Mouse (Mus musculus) midbrain, embryonic 14.5 days (tissue): ENCODE measurements around the gene Gbgt1. TPM values are rescaled to one million over a fixed set of nuclear protein-coding genes. Genes with fewer than 3 reads are reported as not detected.
A peak's percentile ranks its signal among the peaks of the same experiment; 100 is the strongest.
"Not testable (repeated sequence)": the region's sequence is repeated elsewhere in the genome, so short reads cannot be mapped to it uniquely, and the experiment has no call there.

Experiments used
- ATAC-seq: fragments of 200-750 bp; cut with Nextera tagmentation; 2 replicates; pipeline ENCODE4 v1.8.0; 2017; ENCODE audit warnings: moderate number of reproducible peaks, moderate library complexity; ENCODE audit not compliant: low FRiP score, low TSS enrichment
- DNase-seq: peaks from one replicate; pipeline ENCODE4 v3.0.0-alpha.2; 2015
- H3K27ac ChIP-seq: fragments of 300-500 bp; sonication (generic); replicated peaks from 2 replicates; pipeline ENCODE4 v1.5.1; 2014; ENCODE audit warnings: mild to moderate bottlenecking, low read depth, low read length, moderate library complexity
- H3K27me3 ChIP-seq: fragments of 300-500 bp; sonication (generic); 2 replicates; pipeline ENCODE4 v1.6.1; 2014; ENCODE audit warnings: low read length, control low read depth, mixed read lengths; ENCODE audit not compliant: control insufficient read depth, insufficient read depth
- H3K36me3 ChIP-seq: fragments of 300-500 bp; sonication (generic); 2 replicates; pipeline ENCODE4 v1.6.1; 2014; ENCODE audit warnings: low read length, control low read depth; ENCODE audit not compliant: control insufficient read depth, insufficient read depth
- H3K4me1 ChIP-seq: fragments of 300-500 bp; sonication (generic); 2 replicates; pipeline ENCODE4 v1.6.1; 2014; ENCODE audit warnings: mild to moderate bottlenecking, antibody characterized with exemption, low read length, control low read depth; ENCODE audit not compliant: control insufficient read depth, insufficient read depth
- H3K4me2 ChIP-seq: fragments of 300-500 bp; sonication (generic); 2 replicates; pipeline ENCODE4 v1.6.1; 2014; ENCODE audit warnings: mild to moderate bottlenecking, low read length, moderate library complexity
- H3K4me3 ChIP-seq: fragments of 300-500 bp; sonication (generic); replicated peaks from 2 replicates; pipeline ENCODE4 v1.5.1; 2014; ENCODE audit warnings: low read depth, low read length
- H3K9ac ChIP-seq: fragments of 300-500 bp; sonication (generic); replicated peaks from 2 replicates; pipeline ENCODE4 v1.6.1; 2014; ENCODE audit warnings: mild to moderate bottlenecking, low read length, moderate library complexity
- H3K9me3 ChIP-seq: fragments of 300-500 bp; sonication (generic); 2 replicates; pipeline ENCODE4 v1.6.1; 2016; ENCODE audit warnings: low read length, control low read depth, mixed read lengths; ENCODE audit not compliant: control insufficient read depth
- WGBS: fragments of 180-500 bp; shearing (Covaris S2); extraction: QIAGEN DNeasy Blood & Tissue Kit; methylation state at CpG from one replicate; pipeline ENCODE4 v1.1.7; 2014; 5-methylcytosine and 5-hydroxymethylcytosine counted together
- polyA plus RNA-seq: library from polyadenylated mRNA; unstranded; fragments of >200 nt; fragmentation: Nextera tagmentation; extraction: Ambion mirVana; gene quantifications from 2 replicates; pipeline ENCODE4 v1.2.1, GENCODE M21; 2014

The Gbgt1 gene
- polyA plus RNA-seq, 1 experiment from 2014 or later, result 1.3 TPM

DNA sequence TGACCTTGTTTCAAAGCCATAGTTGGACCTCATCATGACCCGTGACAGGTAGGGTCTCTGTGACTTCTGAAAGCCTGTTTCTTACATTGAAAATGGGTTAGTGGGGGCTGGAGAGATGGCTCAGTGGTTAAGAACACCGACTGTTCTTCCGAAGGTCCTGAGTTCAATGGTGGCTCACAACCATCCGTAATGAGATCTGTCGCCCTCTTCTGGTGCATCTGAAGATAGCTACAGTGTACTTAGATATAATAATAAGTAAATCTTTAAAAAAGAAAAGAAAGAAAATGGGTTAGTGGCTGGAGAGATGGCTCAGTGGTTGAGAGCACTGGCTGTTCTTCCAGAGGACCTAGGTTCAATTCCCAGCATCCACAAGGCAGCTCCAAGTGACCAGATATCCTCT is 14.9 kb downstream of the Gbgt1 start:
- not testable (repeated sequence) for H3K9ac ChIP-seq, H3K27me3 ChIP-seq, DNase-seq, H3K4me3 ChIP-seq, H3K27ac ChIP-seq, ATAC-seq, H3K36me3 ChIP-seq, H3K9me3 ChIP-seq, H3K4me2 ChIP-seq
- WGBS, result 52% methylated on average over 5 of the region's 5 CpGs
- peaks cover 20% of the 10 kb centered on the region for H3K4me1 ChIP-seq

DNA sequence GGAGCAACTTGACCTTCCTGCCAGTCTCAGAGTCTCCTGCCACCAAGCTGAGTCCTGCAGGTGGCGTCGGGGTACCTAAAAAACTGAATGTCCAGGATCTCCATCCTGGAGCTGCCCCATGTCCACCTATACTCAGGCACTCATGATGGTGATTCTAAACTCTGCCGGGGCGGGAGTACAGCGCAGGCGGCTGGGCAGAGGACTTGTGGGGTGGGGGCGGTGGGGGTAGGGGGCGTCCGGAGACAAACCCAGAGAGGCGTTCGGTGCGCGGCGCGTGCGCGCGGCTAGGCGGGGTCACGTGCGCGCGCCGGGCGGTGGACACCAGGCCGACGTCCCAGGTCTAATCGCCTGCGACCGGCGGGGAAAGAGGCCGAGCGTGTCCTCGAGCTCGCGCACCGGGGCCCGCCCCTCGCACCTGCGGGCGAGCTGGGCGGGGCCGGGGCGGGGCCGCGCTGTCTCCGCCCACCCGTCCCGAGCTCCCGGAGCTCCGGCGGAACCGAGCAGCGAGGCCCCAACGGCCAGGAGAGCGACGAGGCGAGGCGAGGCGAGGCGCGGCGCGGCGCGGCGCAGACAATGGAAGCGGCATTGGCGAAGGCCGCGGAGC is 16.2 kb downstream of the Gbgt1 start, which contains the start of gene Ralgds:
Gene Ralgds (plus strand): TSS at position 328 of the 604 bp plus-strand sequence.
- peak; percentile 72 for ATAC-seq
- peaks cover 28% of the 10 kb centered on the region for H3K4me1 ChIP-seq
- peak within 1 kb of the TSS; percentile 92 for H3K27ac ChIP-seq
- H3K9ac ChIP-seq, result peak within 1 kb of the TSS; percentile 97
- no peaks in the 10 kb centered on the region for H3K27me3 ChIP-seq
- no peaks in the 10 kb centered on the region for H3K9me3 ChIP-seq
- H3K4me2 ChIP-seq, result peak within 1 kb of the TSS; percentile 85
- peak within 1 kb of the TSS; percentile 92 for H3K4me3 ChIP-seq
- peak; percentile 87 for DNase-seq
- H3K36me3 ChIP-seq, result peaks cover 8% of the 10 kb centered on the region
- under 1% methylated on average over 55 of the region's 71 CpGs for WGBS

DNA sequence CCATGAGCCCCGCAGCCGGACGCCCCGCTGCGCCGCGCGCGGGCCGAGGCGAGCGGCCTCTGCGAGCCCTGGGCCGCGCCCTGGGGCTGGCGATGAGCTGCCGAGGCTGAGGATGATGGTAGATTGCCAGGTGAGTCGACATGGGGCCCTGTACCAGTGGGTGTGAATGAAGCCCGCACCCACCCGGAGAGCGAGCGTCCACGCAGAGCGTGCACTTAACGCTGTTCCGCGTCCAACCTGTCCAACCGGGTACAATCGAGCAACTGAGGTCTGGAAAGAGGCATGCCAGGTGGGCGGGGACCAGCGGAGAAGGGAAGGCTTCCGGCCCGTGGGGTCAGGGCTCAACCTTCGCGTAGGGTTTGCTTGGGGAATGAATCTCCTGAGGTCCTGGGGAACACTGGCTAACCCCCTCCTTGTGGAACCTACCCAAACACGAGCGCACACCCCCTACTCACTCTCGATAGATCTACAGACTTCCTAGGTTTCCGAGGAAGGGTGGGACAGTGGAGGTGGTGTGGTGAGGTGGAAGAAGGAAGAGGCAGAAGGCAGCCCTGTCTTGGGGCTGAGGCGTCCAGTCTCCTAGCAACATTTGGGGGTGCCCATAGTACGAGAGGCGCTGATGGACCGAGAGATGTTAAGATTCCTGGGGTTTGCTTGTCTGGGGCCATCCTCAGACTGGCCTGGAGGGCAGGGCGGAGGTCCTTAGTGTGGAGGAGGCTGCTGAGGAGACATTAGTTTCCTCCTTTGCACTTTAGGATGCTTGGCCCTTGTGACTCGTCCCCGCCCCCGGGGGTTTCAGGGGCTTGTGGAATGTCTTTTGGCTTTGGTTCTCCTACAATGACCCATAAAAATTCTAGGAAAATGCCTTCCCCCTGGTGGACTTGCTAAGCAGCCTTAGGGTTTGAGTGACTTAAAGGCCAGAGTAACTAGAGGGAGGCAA is 17.0 kb downstream of the Gbgt1 start:
- ATAC-seq, result peak; percentile 35; the same call in 1 of the 2 replicates
- peak overlapping the region; percentile 92 for H3K27ac ChIP-seq
- H3K4me2 ChIP-seq, result peak overlapping the region; percentile 85
- H3K27me3 ChIP-seq, result no peaks in the 10 kb centered on the region
- WGBS, result 5% methylated on average over 47 of the region's 47 CpGs
- H3K4me3 ChIP-seq, result peak overlapping the region; percentile 92
- H3K4me1 ChIP-seq, result peaks cover 36% of the 10 kb centered on the region
- H3K9me3 ChIP-seq, result no peaks in the 10 kb centered on the region
- peak overlapping the region; percentile 97 for H3K9ac ChIP-seq
- peaks cover 8% of the 10 kb centered on the region for H3K36me3 ChIP-seq
- DNase-seq, result peak; percentile 68

DNA sequence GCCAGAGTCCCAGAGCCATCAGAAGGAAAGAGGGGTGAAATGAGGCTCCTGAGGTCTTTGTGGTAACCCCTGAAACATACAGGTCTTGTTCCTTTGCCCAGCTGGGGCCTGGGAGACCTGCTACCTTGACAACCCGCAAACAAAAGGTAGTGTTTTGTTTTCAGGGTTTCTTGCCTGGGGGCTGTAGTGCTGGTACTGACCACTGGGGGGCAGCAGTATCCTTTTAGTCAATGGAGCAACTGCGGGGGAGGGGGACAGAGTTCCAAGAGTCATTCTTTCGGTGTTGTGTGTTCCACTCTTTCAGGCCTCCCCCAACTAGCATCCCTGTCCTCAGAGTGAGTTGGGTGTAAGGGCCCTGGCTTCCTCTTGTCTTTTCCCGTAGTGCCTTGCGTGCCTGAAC is 17.8 kb downstream of the Gbgt1 start:
- H3K9me3 ChIP-seq, result no peaks in the 10 kb centered on the region
- H3K9ac ChIP-seq, result peak overlapping the region; percentile 97
- WGBS, result 22% methylated on average over 5 of the region's 5 CpGs
- H3K4me1 ChIP-seq, result peaks cover 39% of the 10 kb centered on the region
- peak overlapping the region; percentile 92 for H3K4me3 ChIP-seq
- peak; percentile 92 for DNase-seq
- no peak; the same call in 1 of the 2 replicates for ATAC-seq
- peak overlapping the region; percentile 85 for H3K4me2 ChIP-seq
- H3K27ac ChIP-seq, result peak overlapping the region; percentile 92
- peaks cover 8% of the 10 kb centered on the region for H3K36me3 ChIP-seq
- no peaks in the 10 kb centered on the region for H3K27me3 ChIP-seq

DNA sequence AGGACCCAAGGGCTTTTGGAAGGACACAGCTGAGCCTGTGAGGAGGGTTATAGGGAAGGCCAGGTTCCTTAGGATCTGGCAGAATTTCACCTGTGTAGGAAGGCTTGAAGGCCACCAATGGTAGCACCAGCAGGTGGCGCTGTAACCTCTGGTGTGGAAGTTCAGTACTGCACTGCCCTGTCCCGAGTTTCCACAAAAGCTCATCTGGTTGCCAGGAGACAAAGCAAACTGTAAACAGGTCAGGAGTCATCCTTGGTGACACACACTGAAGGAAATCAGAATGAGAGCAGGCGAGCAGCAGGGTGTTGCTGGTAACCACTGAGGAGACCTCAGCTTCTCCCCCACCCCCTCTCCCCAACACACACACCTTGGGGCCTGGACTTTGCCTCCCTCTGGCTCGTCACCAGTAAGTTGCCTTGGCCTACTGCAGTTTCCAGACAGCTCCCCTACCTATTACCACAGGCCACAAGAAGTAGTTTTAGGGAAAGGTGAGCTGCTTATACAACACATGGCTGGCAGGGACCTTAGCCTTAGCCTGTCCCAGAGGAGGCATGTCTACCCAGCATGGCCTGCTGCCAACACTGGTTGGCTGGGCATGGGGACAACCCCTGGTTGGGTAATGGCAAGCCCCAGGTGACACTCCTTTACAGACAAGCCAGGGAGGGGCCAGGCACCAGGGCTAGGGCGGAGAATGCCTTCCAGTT is 20.7 kb downstream of the Gbgt1 start:
- H3K36me3 ChIP-seq, result peaks cover 18% of the 10 kb centered on the region
- H3K27ac ChIP-seq, result peak overlapping the region; percentile 50; the same call in 1 of the 2 replicates
- ATAC-seq, result no peak
- H3K27me3 ChIP-seq, result no peaks in the 10 kb centered on the region
- H3K4me3 ChIP-seq, result no peak overlapping the region
- DNase-seq, result peak; percentile 75
- H3K4me1 ChIP-seq, result peaks cover 42% of the 10 kb centered on the region
- peak overlapping the region; percentile 32; the same call in 1 of the 2 replicates for H3K4me2 ChIP-seq
- no peaks in the 10 kb centered on the region for H3K9me3 ChIP-seq
- no peak overlapping the region for H3K9ac ChIP-seq
- 45% methylated on average over 5 of the region's 5 CpGs for WGBS

DNA sequence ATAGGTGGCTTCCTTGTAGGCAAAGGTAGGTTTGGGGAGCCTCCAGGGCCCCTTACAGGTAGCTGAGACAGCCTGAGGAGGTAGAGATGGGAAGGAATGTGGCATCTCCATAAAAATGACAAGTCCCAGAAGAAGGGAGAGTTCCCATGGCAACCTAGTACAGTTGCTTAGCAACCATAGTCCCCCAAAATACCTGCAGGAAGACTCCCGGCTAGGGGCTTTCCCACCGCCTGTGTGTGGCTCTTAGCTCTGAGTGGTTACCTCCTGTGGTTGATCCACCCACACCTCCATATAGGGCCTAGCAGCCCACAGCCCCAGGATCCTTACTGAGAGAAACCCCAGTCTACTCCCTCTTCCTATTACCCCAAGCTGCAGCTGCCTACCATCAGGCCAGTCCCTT is 21.5 kb downstream of the Gbgt1 start:
- H3K4me2 ChIP-seq, result peak overlapping the region; percentile 32
- WGBS, result 10% methylated on average over 2 of the region's 2 CpGs
- DNase-seq (peak; percentile 71), ATAC-seq (no peak)
- no peaks in the 10 kb centered on the region for H3K27me3 ChIP-seq
- H3K9me3 ChIP-seq, result no peaks in the 10 kb centered on the region
- peaks cover 22% of the 10 kb centered on the region for H3K36me3 ChIP-seq
- peak overlapping the region; percentile 50 for H3K27ac ChIP-seq
- H3K9ac ChIP-seq, result no peak overlapping the region; the same call in 1 of the 2 replicates
- H3K4me1 ChIP-seq, result peaks cover 42% of the 10 kb centered on the region
- H3K4me3 ChIP-seq, result no peak overlapping the region

DNA sequence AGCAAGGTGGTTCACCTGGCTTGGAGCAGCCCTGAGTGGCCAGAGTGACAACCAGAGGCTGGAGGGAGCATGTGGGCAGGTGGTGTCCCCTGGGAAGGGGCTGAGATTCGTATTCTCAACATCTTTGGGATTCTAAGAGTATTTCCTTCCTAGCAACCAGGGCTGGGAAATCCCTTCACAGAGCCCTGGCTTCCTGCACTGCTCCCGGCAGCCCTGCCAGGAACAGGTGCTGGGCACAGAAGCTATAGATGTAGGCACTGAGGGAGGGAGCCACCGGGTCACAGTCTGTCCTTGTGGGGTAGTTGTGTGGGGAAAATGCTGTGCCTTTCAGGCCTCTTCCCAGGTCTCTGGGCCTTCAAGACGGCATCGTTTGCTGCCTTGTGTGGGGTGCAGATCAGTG is 23.9 kb downstream of the Gbgt1 start:
- H3K9ac ChIP-seq, result no peak overlapping the region
- 66% methylated on average over 5 of the region's 5 CpGs for WGBS
- H3K4me1 ChIP-seq, result peaks cover 46% of the 10 kb centered on the region
- H3K27ac ChIP-seq, result 0 out of 2 replicates have a peak overlapping the region, but pooled peaks have one; percentile 13
- no peak for ATAC-seq
- H3K4me3 ChIP-seq, result no peak overlapping the region
- peaks cover 22% of the 10 kb centered on the region for H3K36me3 ChIP-seq
- H3K9me3 ChIP-seq, result no peaks in the 10 kb centered on the region
- H3K27me3 ChIP-seq, result no peaks in the 10 kb centered on the region
- no peak for DNase-seq
- no peak overlapping the region for H3K4me2 ChIP-seq

DNA sequence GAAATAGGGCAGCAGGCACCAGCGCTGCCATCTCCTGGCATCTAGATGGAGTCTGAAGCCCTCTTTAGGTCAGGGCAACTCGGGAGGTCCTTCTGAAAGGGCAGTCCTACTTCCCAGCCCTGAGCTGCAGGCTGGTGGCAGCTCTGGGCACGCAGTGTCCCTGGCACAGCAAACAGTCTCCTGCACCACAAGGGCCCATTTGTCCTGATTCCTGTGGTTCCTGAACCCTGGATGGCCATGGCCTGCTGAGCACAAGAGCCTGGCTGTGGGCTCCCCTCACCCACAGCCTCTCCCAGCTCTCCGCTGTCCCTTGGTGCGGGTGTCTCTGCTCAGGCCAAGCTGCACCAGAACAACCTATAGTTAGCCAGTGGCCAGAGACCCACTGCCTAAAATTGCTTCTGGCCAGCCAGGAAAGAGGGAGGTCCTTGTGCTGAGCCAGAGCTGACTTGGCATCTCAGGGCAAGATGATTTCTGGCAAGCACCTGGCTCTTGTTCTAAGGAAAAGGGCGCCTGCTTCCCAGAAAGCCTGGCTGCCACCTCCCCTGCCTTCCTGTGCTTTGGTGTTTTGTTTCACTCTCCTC is 25.0 kb downstream of the Gbgt1 start:
- Histone ChIP-seq H3K4me3 (no peak overlapping the region), H3K9ac (no peak overlapping the region), H3K4me1 (peaks cover 47% of the 10 kb centered on the region), H3K9me3 (no peaks in the 10 kb centered on the region), H3K27ac (no peak overlapping the region), H3K36me3 (peaks cover 14% of the 10 kb centered on the region), H3K4me2 (no peak overlapping the region), H3K27me3 (no peaks in the 10 kb centered on the region)
- 87% methylated on average over 6 of the region's 6 CpGs for WGBS
- DNase-seq (no peak), ATAC-seq (no peak)
